Mouse (Mus musculus) testis, postnatal 14 days (tissue): ENCODE results near the gene Cops7b.
A peak's percentile ranks its signal among the peaks of the same experiment; 100 is the strongest.

Source experiments
- DNase-seq: peaks from one replicate; pipeline ENCODE4 v3.0.0; 2021; ENCODE audit warnings: low spot score

Cops7b gene

DNA sequence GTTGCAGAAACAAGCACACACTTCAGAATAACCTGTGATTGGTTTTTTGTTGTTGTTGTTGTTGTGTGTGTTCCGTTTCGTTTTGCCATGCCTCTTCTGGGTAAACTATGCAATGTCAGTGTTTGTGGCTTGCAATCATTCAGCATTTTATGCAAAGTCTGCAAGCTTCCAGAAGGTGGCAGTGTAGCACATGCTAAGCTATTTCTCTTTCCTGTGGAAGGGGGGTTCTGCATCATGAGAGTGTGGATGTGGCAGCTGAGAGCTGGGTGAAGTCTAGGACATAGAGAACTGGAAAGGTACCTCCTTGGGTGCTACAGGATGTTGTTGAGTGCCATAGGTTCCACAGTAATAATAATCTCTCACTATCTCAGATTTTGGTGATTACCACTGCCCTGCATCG, 15.8 kb downstream of the Cops7b start:
- DNase-seq, result no peak

- DNase-seq, result no peak
Measured at GRCm38 (mm10) chr1:86600117-86600516, 17.4 kb downstream of the Cops7b start.

DNA sequence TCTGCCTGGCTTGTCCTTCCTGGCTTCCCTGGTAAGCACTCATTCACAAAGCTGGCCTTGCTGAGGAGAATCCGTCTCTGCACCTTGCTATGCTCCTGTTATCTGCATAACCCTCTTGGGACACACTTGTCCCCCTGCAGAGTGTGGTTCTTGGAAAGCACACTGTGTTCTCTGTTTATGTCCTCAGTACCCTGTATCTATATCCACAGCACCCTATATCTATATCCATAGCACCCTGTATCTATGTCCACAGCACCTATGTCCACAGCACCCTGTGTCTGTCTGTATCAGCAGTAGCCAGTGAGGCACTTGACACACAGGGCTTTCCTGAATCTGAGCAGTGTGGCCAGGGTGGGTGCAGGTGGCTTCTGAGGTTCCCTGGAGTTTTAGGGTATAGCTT, 28.2 kb downstream of the Cops7b start:
- DNase-seq, result no peak

DNA sequence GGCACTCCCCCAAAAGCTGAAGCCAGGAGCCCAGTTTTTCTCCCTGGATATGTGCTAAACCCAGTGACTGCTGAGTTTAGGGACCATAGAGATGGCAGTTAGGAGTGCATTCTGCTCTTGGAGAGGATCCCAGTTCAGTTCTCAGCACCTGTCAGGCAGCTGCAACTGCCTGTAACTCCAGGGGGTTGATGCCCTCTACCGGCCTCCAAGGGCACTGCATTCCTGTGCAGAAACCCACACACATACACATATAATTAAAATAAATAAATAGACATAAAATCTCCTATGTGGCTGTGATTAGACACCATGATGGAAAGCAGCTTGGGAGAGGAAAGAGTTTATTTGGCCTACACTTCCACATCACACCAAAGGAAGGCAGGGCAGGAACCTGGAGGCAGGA, 29.4 kb downstream of the Cops7b start:
- no peak for DNase-seq

- no peak for DNase-seq
Measured at GRCm38 (mm10) chr1:86614269-86614668, 31.6 kb downstream of the Cops7b start.

- peak; percentile 21 for DNase-seq
Measured at GRCm38 (mm10) chr1:86618454-86619125, 35.9 kb downstream of the Cops7b start.

- no peak for DNase-seq
Measured at GRCm38 (mm10) chr1:86622296-86622695, 39.6 kb downstream of the Cops7b start.

- no peak for DNase-seq
Measured at GRCm38 (mm10) chr1:86623001-86624000, 40.6 kb downstream of the Cops7b start.

- DNase-seq, result no peak
Measured at GRCm38 (mm10) chr1:86628270-86628669, 45.6 kb downstream of the Cops7b start.

- DNase-seq, result no peak
Measured at GRCm38 (mm10) chr1:86629936-86630335, 47.2 kb downstream of the Cops7b start.

- DNase-seq, result no peak
Measured at GRCm38 (mm10) chr1:86630527-86630926, 47.8 kb downstream of the Cops7b start.

GRCm38 (mm10) chr1:86632732-86633380, 50.2 kb downstream of the Cops7b start:
- DNase-seq, result no peak

DNA sequence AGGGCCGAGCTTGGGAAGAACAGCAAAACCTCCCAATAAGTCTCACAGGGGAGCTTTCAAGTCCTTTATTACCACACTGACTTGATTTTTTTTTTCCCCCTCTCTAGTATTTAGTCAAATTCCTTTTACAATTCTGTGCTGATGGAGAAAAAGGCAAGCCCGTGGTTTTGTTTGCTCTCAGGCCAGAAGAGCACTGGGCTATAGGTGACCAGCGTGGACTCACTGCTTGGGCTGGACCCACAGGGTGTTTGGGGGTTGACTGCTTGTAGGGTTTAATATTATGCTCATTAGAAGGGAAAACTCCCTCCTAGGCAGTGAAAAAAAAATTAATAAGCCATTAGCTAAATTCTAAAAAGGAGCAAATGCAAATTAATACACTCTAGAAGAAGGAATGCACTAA, 50.7 kb downstream of the Cops7b start:
- DNase-seq, result no peak

- DNase-seq, result no peak
Measured at GRCm38 (mm10) chr1:86633840-86634750, 51.4 kb downstream of the Cops7b start.

- no peak for DNase-seq
Measured at GRCm38 (mm10) chr1:86634751-86635359, 52.2 kb downstream of the Cops7b start.

GRCm38 (mm10) chr1:86643101-86643809, 60.6 kb downstream of the Cops7b start:
- no peak for DNase-seq

GRCm38 (mm10) chr1:86647517-86647916, 64.8 kb downstream of the Cops7b start:
- no peak for DNase-seq

GRCm38 (mm10) chr1:86650272-86650671, 67.6 kb downstream of the Cops7b start:
- DNase-seq, result peak; percentile 44

DNA sequence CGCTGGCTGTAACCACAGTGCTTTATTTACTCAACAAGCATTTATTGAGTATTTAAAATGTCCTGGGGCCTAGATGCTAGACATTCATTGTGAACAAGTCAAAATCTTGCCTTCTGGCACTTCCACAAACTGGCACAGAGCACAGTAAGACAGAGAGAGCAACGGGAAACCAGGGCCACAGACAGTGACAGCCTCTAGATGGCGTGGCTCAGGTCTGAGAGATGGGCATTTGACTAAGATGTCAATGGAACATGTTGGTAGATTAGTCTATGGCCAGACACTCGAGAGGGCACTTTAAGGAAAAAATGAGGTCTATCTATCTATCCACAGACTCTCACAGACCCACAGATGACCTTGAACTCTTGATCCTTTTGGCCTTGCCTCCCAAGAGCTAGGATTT, 70.0 kb downstream of the Cops7b start:
- DNase-seq, result no peak

DNA sequence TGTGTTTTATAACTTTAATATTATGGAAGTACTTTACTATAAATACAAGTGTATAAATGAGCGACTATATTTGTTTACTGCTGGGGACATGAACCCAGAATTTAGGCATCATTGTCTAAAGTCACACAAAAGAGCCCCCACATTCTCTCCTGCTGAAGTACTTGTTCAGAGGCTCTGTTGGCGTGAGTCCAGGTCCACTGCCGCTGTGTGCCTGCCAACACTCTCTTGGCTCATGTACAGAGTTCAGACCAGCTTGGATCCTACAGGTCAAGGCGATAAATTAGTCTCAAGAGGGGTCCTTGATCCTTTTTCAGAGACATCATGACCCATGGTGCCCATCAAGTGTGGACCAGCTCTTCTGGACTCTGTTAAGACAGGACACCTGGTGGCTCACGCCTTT, 74.4 kb downstream of the Cops7b start:
- no peak for DNase-seq
